Mouse (Mus musculus): ENCODE results near the gene Slc43a1. TPM values are rescaled to one million over a fixed set of nuclear protein-coding genes. Genes with fewer than 3 reads are reported as not detected.

Gene Slc43a1
- 118 and 156 TPM in 2 replicates for polyA plus RNA-seq (2012; rRNA removed)

DNA sequence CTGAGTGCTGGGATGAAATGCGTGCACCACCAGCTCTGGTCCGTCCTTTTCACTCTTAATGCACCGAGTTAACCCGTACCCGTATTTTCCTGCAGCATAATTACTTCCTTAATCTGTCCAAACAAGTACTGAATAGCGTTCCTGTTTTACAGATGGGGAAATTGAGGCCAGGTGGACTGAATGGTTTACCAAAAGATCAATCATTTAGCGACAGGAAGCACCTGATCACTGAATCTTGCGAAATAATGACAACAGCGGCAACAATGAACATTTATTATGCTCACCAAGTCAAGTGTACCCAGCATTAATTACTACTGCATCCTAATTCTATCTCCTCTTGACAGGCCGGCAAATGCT, at the start of gene Slc43a1:
Gene Slc43a1 (plus strand): TSS at position 258 of the 357 bp plus-strand sequence.

GRCm38 (mm10) chr2:84798493-84798921, 40.1 kb upstream of the Slc43a1 start, which contains the start of gene Ube2l6:
Gene Ube2l6, plus strand, starts transcription at chr2:84798828.

GRCm38 (mm10) chr2:84822552-84822951, 16.1 kb upstream of the Slc43a1 start, which contains the start of gene Smtnl1:
Gene Smtnl1, minus strand, starts transcription at chr2:84822652.

GRCm38 (mm10) chr2:84826488-84827282, 12.0 kb upstream of the Slc43a1 start, which contains the start of gene Timm10:
Gene Timm10, plus strand, starts transcription at chr2:84826997.

DNA sequence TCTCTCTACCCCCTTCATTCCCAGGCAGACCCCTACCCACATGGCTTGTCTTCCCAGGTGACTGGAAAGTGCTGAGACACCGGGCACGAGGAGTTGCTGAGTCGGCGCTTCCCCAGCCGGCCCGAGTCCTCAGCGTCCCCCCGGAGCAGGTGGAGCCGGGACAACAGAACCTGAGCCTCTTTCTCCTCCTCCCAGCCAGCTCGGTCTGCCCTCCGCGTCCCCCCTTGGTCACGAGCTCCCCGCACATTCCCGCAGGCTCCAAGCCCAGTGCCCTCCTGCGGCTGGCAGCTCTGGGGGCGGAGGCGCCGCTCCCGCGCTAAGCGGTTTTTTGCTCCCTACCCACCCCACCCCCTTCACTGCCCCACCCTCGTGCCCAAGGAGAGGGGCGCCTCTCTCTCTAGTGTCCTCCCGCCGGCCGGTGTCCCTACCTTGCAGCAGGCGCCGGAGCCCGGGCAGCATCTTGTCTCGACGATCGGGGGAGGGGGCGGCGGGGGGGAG, 47.6 kb downstream of the Slc43a1 start, which contains the start of gene Rtn4rl2:
Gene Rtn4rl2 (minus strand): TSS at position 477 of the 498 bp plus-strand sequence.

Other genes with a start within 250 kb of the Slc43a1 start
- 17.6 and 18.0 TPM in 2 replicates for gene Ctnnd1, start 188.1 kb upstream of the Slc43a1 start, polyA plus RNA-seq (2012; rRNA removed)
- gene Btbd18, start 179.8 kb upstream of the Slc43a1 start, polyA plus RNA-seq (2012; rRNA removed), result 0.01 TPM in 1 of 2 replicates, not detected in the other
- 82.1 and 90.7 TPM in 2 replicates for gene Selenoh, start 168.1 kb upstream of the Slc43a1 start, polyA plus RNA-seq (2012; rRNA removed)
- gene Gm28635, start 160.8 kb upstream of the Slc43a1 start, polyA plus RNA-seq (2012; rRNA removed), result not detected in 2 replicates
- gene Med19, start 160.4 kb upstream of the Slc43a1 start, polyA plus RNA-seq (2012; rRNA removed), result 13.3 and 14.8 TPM in 2 replicates
- 22.9 and 29.3 TPM in 2 replicates for gene Tmx2, start 159.7 kb upstream of the Slc43a1 start, polyA plus RNA-seq (2012; rRNA removed)
- gene Zdhhc5, start 123.7 kb upstream of the Slc43a1 start, polyA plus RNA-seq (2012; rRNA removed), result 15.8 and 19.0 TPM in 2 replicates
- gene Clp1, start 111.5 kb upstream of the Slc43a1 start, polyA plus RNA-seq (2012; rRNA removed), result 26.3 and 32.3 TPM in 2 replicates
- 120 and 145 TPM in 2 replicates for gene Ypel4, start 104.8 kb upstream of the Slc43a1 start, polyA plus RNA-seq (2012; rRNA removed)
- gene Gm19426, start 95.2 kb upstream of the Slc43a1 start, polyA plus RNA-seq (2012; rRNA removed), result 1.9 and 2.2 TPM in 2 replicates
- 26.7 and 32.2 TPM in 2 replicates for gene Serping1, start 63.4 kb upstream of the Slc43a1 start, polyA plus RNA-seq (2012; rRNA removed)
- gene Ube2l6, start 40.0 kb upstream of the Slc43a1 start, polyA plus RNA-seq (2012; rRNA removed), result 288 and 372 TPM in 2 replicates
- gene Smtnl1, start 16.2 kb upstream of the Slc43a1 start, polyA plus RNA-seq (2012; rRNA removed), result 0.24 and 0.31 TPM in 2 replicates
- gene Timm10, start 11.9 kb upstream of the Slc43a1 start, polyA plus RNA-seq (2012; rRNA removed), result 49.6 and 50.0 TPM in 2 replicates
- 0.03 and 0.10 TPM in 2 replicates for gene Rtn4rl2, start 47.9 kb downstream of the Slc43a1 start, polyA plus RNA-seq (2012; rRNA removed)
- gene Slc43a3, start 97.7 kb downstream of the Slc43a1 start, polyA plus RNA-seq (2012; rRNA removed), result 139 and 165 TPM in 2 replicates
- gene Prg2, start 141.6 kb downstream of the Slc43a1 start, polyA plus RNA-seq (2012; rRNA removed), result 61.1 and 78.0 TPM in 2 replicates
- 4.4 and 5.6 TPM in 2 replicates for gene Prg3, start 149.4 kb downstream of the Slc43a1 start, polyA plus RNA-seq (2012; rRNA removed)
- 124 and 132 TPM in 2 replicates for gene Ssrp1, start 198.4 kb downstream of the Slc43a1 start, polyA plus RNA-seq (2012; rRNA removed)
- gene P2rx3, start 198.6 kb downstream of the Slc43a1 start, polyA plus RNA-seq (2012; rRNA removed), result 0.23 and 0.31 TPM in 2 replicates
- 2.8 and 3.6 TPM in 2 replicates for gene Tnks1bp1, start 209.2 kb downstream of the Slc43a1 start, polyA plus RNA-seq (2012; rRNA removed)